Mouse (Mus musculus) skeletal muscle tissue, adult 2 months (tissue): Measurements from ENCODE around the gene Ncaph2.
A peak's percentile ranks its signal among the peaks of the same experiment; 100 is the strongest.

Source experiments
- DNase-seq: peaks from one replicate; pipeline ENCODE4 v3.0.0-alpha.2; 2012; ENCODE audit warnings: low read depth, low spot score

Gene Ncaph2

DNA sequence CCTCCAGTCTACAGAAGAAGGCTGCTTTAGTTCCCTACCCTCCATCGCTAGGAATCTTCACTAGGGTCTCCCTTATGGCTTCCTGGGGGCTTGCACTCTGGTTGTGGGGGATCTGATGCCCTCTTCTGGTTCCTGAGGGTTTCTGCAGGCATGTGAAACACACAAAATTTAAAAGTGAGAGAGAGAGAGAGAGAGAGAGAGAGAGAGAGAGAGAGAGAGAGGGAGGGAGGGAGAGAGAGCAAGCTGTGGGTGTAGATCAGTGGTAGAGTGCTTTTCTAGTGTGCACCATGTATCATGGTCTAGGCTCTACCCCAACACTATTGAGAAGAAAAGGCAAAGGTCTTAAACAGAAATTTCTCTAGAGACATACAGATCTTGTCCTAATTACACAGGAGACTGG, 13.8 kb upstream of the Ncaph2 start:
- no peak for DNase-seq

DNA sequence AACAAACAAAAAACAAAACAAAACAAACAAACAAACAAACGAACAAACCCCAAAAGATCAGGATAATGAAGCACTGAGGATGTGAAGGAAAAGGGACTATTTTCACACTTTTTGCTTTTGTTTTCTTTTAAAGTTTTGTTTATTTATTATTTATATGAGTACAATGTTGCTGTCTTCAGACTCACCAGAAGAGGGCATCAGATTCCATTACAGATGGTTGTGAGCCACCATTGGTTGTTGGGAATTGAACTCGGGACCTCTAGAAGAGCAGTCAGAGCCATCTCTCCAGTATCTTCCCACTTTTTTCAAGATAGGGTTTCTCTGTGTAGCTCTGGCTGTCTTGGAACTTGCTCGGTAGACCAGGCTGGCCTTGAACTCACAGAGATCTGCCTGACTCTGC, 12.2 kb upstream of the Ncaph2 start:
- no peak for DNase-seq

DNA sequence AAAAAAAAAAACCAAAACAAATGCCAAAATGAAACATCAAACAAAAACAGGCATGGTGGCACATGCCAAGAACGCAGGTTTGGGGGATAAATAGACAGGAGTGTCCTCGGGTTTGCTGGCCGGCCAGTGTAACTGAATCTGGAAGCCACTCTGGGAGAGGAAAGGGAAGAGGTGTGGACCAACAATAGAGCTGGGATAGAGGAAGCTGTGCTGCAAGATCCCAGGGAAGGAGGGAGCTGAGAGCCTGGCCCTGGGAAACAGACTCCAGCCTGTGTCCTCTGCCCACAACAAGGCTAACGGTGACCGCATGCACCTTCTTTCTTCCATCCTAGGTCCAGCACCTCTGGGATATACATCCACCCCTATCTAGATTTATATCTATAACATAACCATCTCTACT, 5.1 kb upstream of the Ncaph2 start:
- DNase-seq, result no peak

DNA sequence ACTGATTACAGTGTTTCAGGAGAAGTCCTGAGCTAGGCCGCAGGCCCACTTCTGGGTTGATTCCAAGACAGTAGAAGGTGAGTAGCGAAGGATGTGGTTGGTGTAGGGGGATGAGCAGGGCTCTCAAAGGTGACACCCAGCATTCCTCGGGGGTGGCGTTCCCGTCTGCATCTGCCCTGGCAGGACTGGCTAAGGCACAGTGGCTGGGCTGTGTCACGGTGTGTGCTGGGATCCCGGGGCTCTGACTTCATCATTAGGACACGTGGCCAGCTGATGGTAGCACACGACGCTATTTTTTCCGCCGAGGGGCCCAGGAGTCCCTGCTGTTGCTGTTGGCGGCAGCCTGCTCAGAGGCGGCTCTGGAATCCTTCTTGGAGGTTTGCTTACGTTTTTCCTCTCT, 4.2 kb upstream of the Ncaph2 start:
- DNase-seq, result no peak

DNA sequence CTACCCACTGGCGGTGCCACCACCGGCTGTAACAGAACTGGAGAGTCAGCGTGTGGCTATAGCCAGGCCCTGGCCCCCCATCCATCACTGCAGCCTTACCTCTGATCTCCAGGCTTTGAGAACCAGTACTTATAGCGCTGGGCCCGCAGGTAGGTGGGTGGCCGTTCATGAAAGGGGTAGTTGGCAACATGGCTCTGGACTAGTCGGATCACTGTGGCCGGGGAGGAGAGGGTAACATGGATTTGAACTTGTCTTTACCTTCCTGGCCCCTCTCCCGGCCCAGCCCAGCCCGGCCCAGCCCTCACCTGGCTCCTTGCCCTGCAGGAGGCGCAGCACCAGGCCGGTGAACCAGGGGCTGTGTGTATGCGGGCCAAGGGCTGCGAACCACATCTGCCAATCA, 3.5 kb upstream of the Ncaph2 start:
- no peak for DNase-seq

DNA sequence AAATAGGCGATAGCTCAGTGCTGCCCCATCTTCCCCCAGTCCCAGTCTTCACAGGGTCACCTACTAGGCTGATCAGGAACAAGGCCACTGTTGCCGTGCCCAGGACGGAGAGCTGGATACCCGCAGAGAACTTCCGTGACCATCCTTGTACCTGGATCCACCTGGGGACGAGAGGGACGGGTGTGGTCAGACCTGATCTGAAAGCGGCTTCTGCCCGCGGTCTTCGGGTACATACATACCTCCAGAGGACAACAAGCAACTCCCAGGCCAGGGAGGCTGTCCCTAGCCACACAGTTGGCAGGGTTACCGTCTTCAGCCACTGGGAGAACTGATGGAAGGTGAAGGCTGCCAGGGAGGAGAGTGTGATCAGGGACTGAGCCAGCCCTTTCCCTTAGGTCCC, 2.7 kb upstream of the Ncaph2 start:
- DNase-seq, result no peak

DNA sequence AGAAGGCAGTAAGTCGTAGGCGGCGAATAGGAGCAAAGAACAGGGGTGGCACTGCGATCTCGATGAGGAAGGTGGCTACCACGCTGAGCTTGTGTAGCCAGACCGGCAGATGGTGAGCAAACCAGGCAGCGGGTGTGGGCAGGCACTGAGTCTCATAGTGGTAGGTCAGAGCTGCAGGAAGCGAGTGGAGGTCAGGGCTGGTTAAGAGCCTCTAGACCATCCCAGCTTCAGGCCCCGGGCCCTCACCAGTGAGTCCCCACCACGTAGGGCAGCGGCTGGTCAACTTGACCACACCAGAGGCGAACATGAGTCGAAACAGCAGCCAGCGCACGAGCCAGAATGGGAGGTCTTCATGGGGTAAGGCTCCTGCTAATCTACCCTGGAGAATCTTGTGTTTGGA, 1.7 kb upstream of the Ncaph2 start:
- no peak for DNase-seq

DNA sequence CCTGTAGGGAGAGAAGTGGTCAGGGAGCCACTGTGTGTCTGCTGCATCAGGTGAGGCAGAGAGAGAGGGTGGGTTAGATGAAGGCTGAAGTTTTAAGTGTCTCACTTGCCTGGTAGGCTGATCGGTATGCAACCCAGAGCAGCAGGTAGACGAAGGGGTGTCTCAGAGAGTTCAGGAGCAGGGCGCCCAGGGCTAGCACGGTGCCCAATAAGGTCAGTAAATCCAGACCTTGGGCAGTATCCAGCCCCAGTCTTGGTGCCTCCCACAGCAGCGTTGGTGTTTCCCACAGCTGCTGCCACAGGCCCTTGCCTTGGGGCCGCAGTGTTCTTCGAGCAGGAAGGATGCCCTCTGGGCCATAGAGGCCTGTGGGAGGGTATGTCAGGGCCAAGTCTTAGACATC, 1.1 kb upstream of the Ncaph2 start:
- no peak for DNase-seq

DNA sequence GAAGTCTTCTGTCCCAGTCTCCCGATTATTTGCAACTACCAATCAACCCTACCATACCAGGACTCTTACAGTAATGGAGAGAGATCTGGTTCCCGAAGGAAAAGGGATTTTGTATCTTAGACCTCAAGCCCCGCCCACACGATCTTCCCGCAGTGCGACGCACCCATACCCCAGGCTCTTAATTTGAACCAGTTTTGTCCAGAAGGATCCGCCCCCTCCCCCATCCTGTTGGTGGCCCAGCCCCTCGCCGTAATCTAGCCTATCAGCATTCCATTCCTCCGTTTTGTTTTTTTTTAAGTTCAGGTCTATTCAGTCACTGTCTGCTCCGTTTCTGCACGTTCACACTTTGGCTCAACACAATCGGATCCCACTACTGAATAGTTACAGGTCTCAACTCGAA, 853 bp downstream of the Ncaph2 start:
- DNase-seq, result no peak

DNA sequence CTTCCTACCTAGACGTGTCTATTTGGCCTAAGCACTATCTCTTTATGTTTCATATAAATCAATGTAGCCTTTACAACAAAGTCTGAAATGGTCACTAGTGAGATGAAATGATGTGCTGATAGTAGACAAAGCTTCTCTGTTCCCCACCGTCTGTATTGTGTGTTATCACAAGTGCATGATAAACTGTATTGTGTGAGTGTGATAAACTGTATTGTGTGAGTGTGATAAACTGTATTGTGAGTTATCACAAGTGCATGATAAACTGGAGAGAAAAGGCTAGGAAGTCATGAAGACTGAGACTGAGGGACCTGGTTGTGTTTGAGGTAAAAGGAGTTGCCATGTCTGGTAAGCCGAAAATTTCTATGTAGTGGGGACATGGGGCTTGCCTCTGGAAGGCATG, 3.3 kb downstream of the Ncaph2 start:
- DNase-seq, result no peak

DNA sequence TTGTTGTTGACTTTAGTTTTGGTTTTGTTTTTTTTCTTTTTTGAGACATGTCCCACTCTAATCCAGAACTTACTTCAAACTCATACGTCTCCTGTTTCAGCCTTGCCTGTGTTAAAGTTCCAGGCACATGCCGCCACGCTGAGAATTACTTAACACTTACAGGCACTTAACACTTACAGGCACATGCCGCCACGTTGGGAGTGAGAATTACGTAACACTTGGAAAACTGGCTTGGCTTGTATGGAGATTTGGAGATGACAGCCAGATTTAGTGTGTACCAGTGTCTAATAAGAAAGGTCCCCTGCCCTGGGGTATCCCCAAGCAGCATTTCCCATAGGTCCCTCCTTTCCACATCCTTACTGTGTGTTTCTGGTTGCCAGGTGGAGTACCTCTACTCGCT, 7.5 kb downstream of the Ncaph2 start:
- DNase-seq, result no peak

DNA sequence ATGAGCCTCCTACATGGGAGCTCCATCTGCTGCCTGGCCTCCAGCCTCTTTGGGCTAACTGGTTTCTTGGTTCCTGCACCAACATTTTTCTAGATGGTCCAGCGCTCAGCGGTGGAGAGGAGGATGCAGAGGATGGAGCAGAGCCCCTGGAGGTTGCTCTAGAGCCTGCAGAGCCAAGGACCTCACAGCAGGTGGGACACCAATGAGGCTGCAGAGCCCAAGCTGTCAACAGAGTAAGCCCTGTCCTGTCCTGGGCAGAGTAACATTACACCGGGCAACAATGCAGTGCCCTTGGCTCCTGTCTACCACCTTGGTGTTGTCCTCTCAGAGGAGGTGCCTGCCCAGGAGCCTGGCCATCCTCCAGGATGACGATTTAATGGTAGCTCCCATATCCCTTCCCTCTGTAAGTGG, 9.6 kb downstream of the Ncaph2 start:
- no peak for DNase-seq

DNA sequence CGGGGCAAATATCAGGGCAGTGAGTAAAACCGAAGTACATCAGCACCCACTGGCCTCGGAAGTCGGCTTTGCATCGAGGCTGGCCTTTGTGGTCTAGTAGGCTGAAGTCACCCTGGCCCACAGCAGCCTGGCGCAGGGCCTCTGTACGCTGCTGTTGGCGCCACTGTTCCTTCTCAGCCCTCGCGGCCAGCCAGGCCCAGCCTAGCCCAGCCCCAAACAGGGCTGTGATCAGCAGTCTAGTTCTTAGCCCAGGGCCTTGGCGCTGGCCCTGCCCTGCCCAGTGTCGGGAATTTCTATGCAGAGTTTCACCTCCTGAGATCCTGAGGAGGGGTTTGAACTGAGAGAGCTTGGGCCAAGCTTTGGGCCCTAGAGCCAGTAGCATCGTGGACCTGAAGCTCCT, 16.5 kb downstream of the Ncaph2 start:
- DNase-seq, result no peak

DNA sequence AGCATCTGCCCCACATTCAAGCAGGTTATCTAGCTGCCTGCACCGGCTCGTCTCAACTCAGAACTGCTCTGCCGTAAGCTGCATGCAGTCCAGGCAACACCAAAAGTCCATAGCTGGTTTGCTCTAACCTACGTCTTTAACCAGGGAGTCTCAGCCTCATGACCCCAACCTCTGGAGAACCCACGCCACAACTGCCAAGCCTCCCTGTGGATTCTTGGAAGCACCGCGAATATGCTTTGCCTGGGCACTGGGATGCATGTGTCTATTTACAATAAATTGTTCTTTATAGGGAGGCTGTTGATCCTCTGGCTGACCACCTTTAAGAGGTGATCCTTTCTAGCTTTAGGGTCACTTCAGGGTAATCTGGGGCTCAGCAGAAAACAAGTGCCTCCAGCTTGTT, 17.0 kb downstream of the Ncaph2 start:
- no peak for DNase-seq

DNA sequence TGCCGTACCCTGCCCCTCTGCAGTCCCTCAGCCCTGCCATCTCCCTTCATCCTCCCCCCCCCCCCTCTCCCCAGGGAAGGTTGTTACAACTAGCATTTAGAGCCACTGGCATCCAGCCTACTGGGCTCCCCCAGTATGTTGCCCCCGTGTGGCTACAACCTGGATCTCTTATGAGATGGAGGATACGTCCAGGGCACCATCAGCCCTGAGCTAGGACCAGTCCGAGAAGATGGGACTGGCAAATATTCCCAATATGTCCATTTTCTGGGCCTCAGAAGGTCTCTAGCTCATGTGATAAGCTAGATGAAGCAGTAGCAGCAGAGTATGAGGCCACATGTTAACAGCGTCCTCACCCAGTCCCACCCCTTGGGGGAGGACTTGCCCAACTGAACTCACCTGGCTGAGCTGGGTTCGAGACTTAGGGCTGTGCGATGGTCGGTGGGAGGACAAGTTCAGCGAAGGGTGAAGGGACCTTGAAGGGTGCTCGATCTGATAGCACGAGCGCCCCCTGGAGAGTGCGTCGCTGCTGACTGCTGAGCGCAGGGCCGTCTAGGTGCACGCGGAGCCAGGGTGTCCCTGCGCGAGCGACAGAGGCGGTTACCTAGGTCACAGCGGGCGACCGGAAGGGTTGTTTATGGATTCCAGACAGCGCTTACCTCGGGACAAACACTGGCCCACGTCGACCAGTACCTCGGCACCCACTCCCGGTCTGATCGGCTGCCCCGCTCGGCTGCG, 17.7 kb downstream of the Ncaph2 start:
- peak; percentile 75 for DNase-seq

DNA sequence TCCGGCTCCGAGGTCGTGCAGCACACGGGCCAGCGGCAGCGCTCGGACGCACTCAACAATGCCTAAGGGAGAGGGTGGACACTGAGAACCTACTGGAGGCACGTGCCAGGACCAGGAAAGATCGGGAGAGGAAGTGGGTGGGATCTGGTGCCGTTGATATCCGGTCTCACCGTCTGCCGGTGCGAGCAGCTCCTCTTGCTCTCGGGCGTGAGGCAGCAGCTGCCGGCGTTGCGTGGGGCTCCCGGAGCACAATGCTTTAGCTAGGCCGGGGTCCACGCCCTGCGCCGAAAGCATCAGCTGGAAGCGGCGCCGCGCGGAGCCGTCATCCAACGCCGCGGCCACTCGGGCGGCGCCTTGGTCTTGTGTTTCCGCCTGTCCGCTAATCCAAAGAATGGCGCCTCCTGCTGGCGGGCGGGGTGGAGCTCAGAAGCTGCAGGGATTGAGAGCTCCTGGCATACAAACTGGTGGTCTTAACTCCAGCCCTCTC, 18.3 kb downstream of the Ncaph2 start, which contains the start of gene Sco2:
Gene Sco2, minus strand, starts transcription at position 85 of the 487 bp plus-strand sequence.
- DNase-seq, result peak; percentile 80

DNA sequence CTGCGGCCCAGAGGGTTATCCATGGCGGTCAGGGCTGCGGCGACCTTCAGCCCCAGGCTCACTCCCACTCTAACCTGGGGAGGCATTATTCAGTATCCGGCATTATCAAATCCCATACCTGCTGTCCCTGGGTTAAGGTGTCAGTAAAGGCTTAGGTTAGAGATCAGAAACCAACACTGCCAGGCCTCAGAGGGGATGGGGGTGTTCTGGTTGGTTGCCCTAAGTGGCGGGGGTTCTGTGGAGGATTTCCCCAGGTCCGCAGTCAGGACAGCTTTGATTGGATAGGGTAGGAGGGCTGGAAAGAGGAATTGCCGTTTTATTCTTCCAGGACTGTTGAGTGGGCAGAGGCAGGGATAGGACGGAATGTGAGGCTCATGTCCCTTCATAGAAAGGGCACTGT, 18.8 kb downstream of the Ncaph2 start:
- no peak for DNase-seq

DNA sequence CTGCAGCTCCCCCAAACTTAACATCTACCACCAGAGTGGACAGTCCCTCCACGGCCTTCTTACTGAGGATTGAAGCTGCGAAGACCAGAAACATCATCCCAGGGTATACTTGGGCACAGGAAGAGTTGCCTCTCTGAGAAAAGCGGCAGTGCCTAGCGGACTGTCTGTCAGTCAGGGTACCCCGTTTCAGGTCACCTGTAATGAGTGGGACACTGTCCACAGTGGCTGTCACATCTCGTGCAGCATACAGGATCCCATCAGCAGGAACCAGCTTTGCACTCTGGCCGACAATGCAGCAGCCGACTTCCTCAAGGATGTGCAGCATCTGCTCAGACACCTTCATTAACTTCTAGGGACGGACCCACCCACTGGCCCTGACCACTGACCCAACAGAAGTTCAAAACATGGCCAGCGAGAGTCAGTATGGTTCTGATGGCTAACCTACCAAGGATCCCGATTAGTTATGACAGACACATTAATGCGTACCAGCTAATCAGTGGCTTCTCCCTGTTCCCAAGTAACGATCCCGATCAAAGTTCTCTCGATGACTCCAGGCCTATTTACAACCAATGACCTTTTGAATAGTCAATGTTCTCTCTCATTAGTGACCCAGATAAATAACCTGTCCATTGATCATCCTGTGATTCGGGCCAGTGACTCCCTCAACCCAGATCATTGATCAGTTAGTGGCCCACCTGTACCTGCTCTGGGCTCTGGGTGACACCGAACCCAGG, 19.4 kb downstream of the Ncaph2 start:
- DNase-seq, result no peak

DNA sequence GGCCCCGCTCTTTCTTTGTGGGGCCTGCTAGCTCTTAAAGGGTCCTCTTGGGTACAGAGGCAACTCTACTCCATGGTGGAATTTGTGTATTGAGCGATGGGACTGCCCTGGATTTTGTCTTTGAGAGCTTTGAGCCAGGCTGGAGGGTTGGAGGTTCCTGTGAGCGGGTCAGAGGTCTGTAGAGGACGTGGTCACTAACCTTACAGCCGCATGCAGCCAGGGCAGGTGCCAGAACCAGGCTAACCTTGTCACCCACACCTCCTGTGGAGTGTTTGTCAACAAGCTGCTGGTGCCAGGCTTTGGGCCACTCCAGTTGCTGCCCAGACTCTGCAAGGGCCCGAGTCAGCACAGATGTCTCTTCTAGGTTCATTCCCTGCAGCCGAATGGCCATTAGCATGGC, 20.5 kb downstream of the Ncaph2 start:
- DNase-seq, result no peak

DNA sequence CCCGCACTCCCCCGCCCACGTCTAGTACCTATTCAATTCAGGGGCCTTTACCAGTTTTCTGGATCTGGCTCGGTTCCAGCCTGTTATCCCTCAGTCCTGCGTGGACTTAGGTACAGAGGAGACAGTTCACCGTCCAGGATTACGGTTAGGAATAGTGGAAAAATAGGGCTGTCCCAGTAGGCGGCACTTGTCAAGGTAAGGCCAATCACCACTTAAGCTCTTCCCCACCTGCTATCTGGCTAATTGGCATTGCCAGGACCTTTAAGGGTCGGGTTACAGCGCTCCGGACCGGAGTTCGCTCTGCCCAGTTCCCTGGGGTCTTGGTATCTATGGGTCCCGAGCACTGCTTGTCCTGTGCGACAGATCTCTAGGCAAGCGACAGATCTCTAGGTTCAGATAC, 21.4 kb downstream of the Ncaph2 start, which contains the start of gene Tymp:
Gene Tymp, minus strand, starts transcription at position 83 of the 400 bp plus-strand sequence.
- DNase-seq, result no peak

DNA sequence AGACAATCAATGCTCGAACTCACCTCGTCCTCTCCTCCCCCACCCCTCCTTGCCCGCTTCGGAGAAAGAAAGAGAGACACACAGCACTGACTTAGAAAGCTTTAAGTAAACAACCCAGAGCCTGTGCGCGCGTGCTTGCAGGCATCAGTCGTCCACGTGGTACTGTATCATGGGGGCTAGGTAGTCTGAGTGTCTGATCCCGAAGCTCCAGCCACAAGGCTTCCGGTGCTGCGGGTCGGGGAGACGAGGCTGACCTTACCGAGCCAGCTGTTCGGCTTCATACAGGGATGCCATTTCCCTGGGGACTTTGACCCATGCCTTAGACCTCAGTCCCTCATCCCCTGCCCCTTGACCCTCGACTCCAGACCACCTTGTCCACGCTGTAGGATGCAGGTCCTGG, 21.8 kb downstream of the Ncaph2 start:
- no peak for DNase-seq

DNA sequence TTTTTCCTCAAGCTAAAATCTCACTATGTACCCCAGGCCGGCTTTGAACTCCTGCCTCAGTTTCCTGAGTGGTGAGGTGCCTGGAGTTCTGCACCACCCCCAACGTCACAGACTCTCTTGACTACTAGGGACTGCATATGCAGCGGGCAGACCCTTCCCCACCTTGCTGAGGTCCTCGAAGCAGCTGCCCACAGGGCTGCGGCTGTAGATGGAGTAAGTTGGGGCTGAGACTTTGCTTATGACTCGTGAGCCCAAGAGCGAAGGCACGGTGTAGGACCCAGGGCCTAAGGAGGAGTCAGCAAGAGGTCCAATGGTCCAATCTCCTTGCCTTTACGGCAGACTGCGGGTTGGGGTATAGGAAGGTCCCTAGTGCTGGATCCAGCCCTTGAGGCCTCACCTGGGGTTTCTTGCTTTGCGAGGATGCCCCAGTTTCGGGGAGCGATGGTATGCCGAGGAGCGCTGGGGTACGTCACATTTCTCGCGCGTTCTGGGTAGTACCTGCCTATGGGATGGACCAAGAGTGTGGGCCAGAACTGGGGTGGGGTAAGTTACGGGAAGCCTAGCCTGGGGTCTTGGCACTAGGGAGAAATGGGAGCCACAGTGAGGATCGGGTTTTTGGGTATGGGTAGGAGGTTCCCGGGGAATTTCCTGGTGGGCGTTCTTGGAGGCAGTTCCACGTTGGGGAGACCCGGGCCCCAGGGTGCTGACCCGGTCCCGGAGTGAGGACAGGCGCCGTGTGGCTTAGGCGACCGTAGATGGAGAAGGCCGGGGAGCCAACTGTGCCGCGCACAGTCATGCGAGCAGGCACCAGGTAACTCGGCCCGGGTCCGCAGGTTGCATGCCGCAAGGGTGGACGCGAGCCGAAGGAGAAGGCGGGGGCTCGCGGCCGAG, 22.7 kb downstream of the Ncaph2 start:
- no peak for DNase-seq
